Mouse (Mus musculus) intestine, postnatal 0 days (tissue): ENCODE data around the gene Pdzd3. TPM values are rescaled to one million over a fixed set of nuclear protein-coding genes. Genes with fewer than 3 reads are reported as not detected.

Source experiments
- ATAC-seq: fragments of 200-750 bp; cut with Nextera tagmentation; 2 replicates; pipeline ENCODE4 v1.8.0; 2017; ENCODE audit warnings: mild to moderate bottlenecking, moderate TSS enrichment, moderate library complexity
- H3K27ac ChIP-seq: fragments of 300-500 bp; sonication (generic); 2 replicates; pipeline ENCODE4 v1.5.1; 2014; ENCODE audit warnings: mild to moderate bottlenecking, low read depth, low read length, moderate library complexity
- H3K27me3 ChIP-seq: fragments of 300-500 bp; sonication (generic); replicated peaks from 2 replicates; pipeline ENCODE4 v1.6.1; 2014; ENCODE audit warnings: low read length, mixed read lengths; ENCODE audit not compliant: control insufficient read depth, insufficient read depth
- H3K36me3 ChIP-seq: fragments of 300-500 bp; sonication (generic); 2 replicates; pipeline ENCODE4 v1.6.1; 2014; ENCODE audit warnings: mild to moderate bottlenecking, moderate library complexity; ENCODE audit not compliant: control insufficient read depth, insufficient read depth
- H3K4me1 ChIP-seq: fragments of 300-500 bp; sonication (generic); replicated peaks from 2 replicates; pipeline ENCODE4 v1.6.1; 2014; ENCODE audit warnings: antibody characterized with exemption, low read length, mixed read lengths; ENCODE audit not compliant: control insufficient read depth, insufficient read depth
- H3K4me2 ChIP-seq: fragments of 300-500 bp; sonication (generic); replicated peaks from 2 replicates; pipeline ENCODE4 v1.6.1; 2014; ENCODE audit warnings: low read depth, mild to moderate bottlenecking, moderate library complexity
- H3K4me3 ChIP-seq: fragments of 300-500 bp; sonication (generic); 2 replicates; pipeline ENCODE4 v1.5.1; 2014; ENCODE audit warnings: low read depth, low read length
- H3K9ac ChIP-seq: fragments of 300-500 bp; sonication (generic); 2 replicates; pipeline ENCODE4 v1.6.1; 2014; ENCODE audit warnings: mild to moderate bottlenecking, low read depth, low read length
- H3K9me3 ChIP-seq: fragments of 300-500 bp; sonication (generic); 2 replicates; pipeline ENCODE4 v1.6.1; 2016; ENCODE audit warnings: mixed run types; ENCODE audit not compliant: control insufficient read depth
- CTCF ChIP-seq: sonication (generic); IDR thresholded peaks from 2 replicates; pipeline ENCODE4 v1.5.1; 2016; ENCODE audit warnings: low read depth, mild to moderate bottlenecking, control low read depth, antibody characterized with exemption, moderate library complexity
- WGBS: fragments of 180-500 bp; shearing (Covaris S2); extraction: QIAGEN DNeasy Blood & Tissue Kit; methylation state at CpG from one replicate; pipeline ENCODE4 v1.1.7; 2014; 5-methylcytosine and 5-hydroxymethylcytosine counted together
- polyA plus RNA-seq: library from polyadenylated mRNA; unstranded; fragments of >200 nt; fragmentation: Nextera tagmentation; extraction: Ambion mirVana; gene quantifications from 2 replicates; pipeline ENCODE4 v1.2.1, GENCODE M21; 2015

Pdzd3 gene
- polyA plus RNA-seq, 1 experiment from 2014 or later: 37.0 TPM

GRCm38 (mm10) chr9:44225993-44226392, 25.3 kb downstream of the Pdzd3 start:
- H3K9ac ChIP-seq: no peak overlapping the region
- no peak overlapping the region for H3K4me2 ChIP-seq
- no peak overlapping the region for H3K4me3 ChIP-seq
- H3K4me1 ChIP-seq: no peaks in the 10 kb centered on the region
- H3K27ac ChIP-seq: no peak overlapping the region
- ATAC-seq: no peak
- H3K27me3 ChIP-seq: no peaks in the 10 kb centered on the region
- no peaks in the 10 kb centered on the region for H3K9me3 ChIP-seq
- TF ChIP-seq CTCF: no peak
- no peaks in the 10 kb centered on the region for H3K36me3 ChIP-seq
- WGBS: 39% methylated on average over 6 of the region's 6 CpGs

DNA sequence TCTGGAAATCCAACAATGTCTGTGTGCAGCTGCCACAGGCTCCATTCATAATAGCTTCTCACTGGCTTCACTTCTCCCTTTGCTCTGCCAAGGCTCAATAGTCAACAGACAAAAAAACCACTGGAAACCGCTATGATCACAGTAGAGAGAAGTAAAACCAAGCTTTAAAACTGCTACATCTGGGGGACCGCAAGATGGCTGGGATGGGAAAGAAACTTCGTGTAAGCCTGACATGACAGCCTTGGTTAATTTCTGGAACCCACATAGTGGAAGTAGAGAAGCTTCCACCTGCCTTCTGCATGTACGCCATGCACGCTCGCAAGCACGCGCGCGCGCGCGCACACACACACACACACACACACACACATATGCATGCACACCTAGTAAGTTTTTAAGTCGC, 37.7 kb downstream of the Pdzd3 start:
- Histone ChIP-seq H3K4me2 (no peak overlapping the region), H3K36me3 (no peaks in the 10 kb centered on the region), H3K9ac (no peak overlapping the region), H3K9me3 (no peaks in the 10 kb centered on the region), H3K4me1 (no peaks in the 10 kb centered on the region), H3K27ac (no peak overlapping the region), H3K27me3 (no peaks in the 10 kb centered on the region), H3K4me3 (no peak overlapping the region)
- ATAC-seq: no peak
- no peak for TF ChIP-seq CTCF
- WGBS: 91% methylated on average over 14 of the region's 14 CpGs

- no peaks in the 10 kb centered on the region for H3K27me3 ChIP-seq
- H3K36me3 ChIP-seq: no peaks in the 10 kb centered on the region
- TF ChIP-seq CTCF: no peak
- WGBS: 87% methylated on average over 4 of the region's 4 CpGs
- no peak overlapping the region for H3K4me2 ChIP-seq
- ATAC-seq: no peak
- no peaks in the 10 kb centered on the region for H3K9me3 ChIP-seq
- H3K27ac ChIP-seq: no peak overlapping the region; the same call in 1 of the 2 replicates
- no peaks in the 10 kb centered on the region for H3K4me1 ChIP-seq
- no peak overlapping the region for H3K9ac ChIP-seq
- no peak overlapping the region for H3K4me3 ChIP-seq
Measured at GRCm38 (mm10) chr9:44212406-44212805, 38.9 kb downstream of the Pdzd3 start.

GRCm38 (mm10) chr9:44209416-44209815, 41.9 kb downstream of the Pdzd3 start:
- peak overlapping the region; percentile 76 for H3K27ac ChIP-seq
- no peak overlapping the region for H3K4me3 ChIP-seq
- peak overlapping the region; percentile 38 for H3K4me2 ChIP-seq
- peak; percentile 94 for ATAC-seq
- no peak for TF ChIP-seq CTCF
- no peak overlapping the region for H3K9ac ChIP-seq
- no peaks in the 10 kb centered on the region for H3K36me3 ChIP-seq
- WGBS: 48% methylated on average over 4 of the region's 4 CpGs
- H3K4me1 ChIP-seq: no peaks in the 10 kb centered on the region
- H3K27me3 ChIP-seq: no peaks in the 10 kb centered on the region
- H3K9me3 ChIP-seq: no peaks in the 10 kb centered on the region

DNA sequence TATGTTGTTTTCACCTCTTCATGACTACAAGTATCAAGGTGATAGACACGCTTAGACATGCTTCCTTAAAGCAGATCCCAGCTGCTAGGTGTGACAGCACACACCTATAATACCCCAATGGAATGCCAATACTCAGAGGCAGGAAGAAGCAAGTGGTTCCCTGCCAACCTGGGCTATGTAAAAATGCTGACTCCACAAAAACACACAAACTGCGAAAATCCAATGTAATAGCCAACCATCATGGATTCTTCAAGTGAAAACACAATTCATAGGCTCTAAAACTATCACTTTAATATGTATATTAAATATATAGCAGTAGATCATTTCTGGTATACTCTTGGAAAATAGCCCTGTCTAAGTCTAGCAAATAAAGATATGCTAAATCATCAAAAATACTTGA, 43.4 kb downstream of the Pdzd3 start:
- WGBS: 78% methylated on average over 2 of the region's 2 CpGs
- no peaks in the 10 kb centered on the region for H3K36me3 ChIP-seq
- no peak overlapping the region for H3K4me2 ChIP-seq
- no peaks in the 10 kb centered on the region for H3K9me3 ChIP-seq
- TF ChIP-seq CTCF: no peak
- H3K27ac ChIP-seq: no peak overlapping the region
- no peak overlapping the region for H3K4me3 ChIP-seq
- no peaks in the 10 kb centered on the region for H3K27me3 ChIP-seq
- no peak for ATAC-seq
- no peak overlapping the region for H3K9ac ChIP-seq
- H3K4me1 ChIP-seq: no peaks in the 10 kb centered on the region

- WGBS: 80% methylated on average over 3 of the region's 3 CpGs
Measured at GRCm38 (mm10) chr9:44200458-44200857, 50.8 kb downstream of the Pdzd3 start.

GRCm38 (mm10) chr9:44199580-44199979, 51.7 kb downstream of the Pdzd3 start:
- TF ChIP-seq CTCF: no peak
- ATAC-seq: no peak
- Histone ChIP-seq H3K4me1 (0 out of 2 replicates have a peak, but pooled peaks cover under 1% of the 10 kb centered on the region), H3K4me3 (no peak overlapping the region), H3K36me3 (peaks cover 20% of the 10 kb centered on the region), H3K4me2 (no peak overlapping the region), H3K27me3 (no peaks in the 10 kb centered on the region), H3K9ac (no peak overlapping the region), H3K9me3 (no peaks in the 10 kb centered on the region), H3K27ac (no peak overlapping the region)

More at GRCm38 (mm10) chr9:44200458-44200857, 50.8 kb downstream of the Pdzd3 start:
- peaks cover 20% of the 10 kb centered on the region for H3K36me3 ChIP-seq
- no peaks in the 10 kb centered on the region for H3K4me1 ChIP-seq
- no peaks in the 10 kb centered on the region for H3K9me3 ChIP-seq
- H3K4me2 ChIP-seq: no peak overlapping the region
- no peaks in the 10 kb centered on the region for H3K27me3 ChIP-seq
- TF ChIP-seq CTCF: no peak
- ATAC-seq: no peak
- H3K4me3 ChIP-seq: no peak overlapping the region
- no peak overlapping the region for H3K27ac ChIP-seq
- H3K9ac ChIP-seq: no peak overlapping the region
